Mouse (Mus musculus) stomach, postnatal 0 days (tissue): ENCODE data around the gene Ccnb2.

Experiments
- CTCF ChIP-seq: IDR thresholded peaks from 2 replicates; pipeline ENCODE4 v1.5.1; 2016; ENCODE audit warnings: antibody characterized with exemption, low read depth, mild to moderate bottlenecking, moderate library complexity
- EP300 ChIP-seq: optimal IDR thresholded peaks from 2 replicates; pipeline ENCODE3; 2016; ENCODE audit warnings: antibody characterized with exemption

- no peak for TF ChIP-seq CTCF
- TF ChIP-seq EP300: no peak
Measured at GRCm38 (mm10) chr9:70364741-70365140, 56.6 kb downstream of the Ccnb2 start.
